Mouse (Mus musculus) megakaryocyte, embryonic 14.5 days (primary cell): ENCODE data around the gene Ankrd34a. TPM values are rescaled to one million over a fixed set of nuclear protein-coding genes. Genes with fewer than 3 reads are reported as not detected.

ENCODE experiments used
- H3K27me3 ChIP-seq: replicated peaks from 2 replicates; pipeline ENCODE3; 2012; ENCODE audit warnings: inconsistent platforms
- H3K36me3 ChIP-seq: replicated peaks from 2 replicates; pipeline ENCODE3; 2012; ENCODE audit warnings: low read length, inconsistent platforms, mixed read lengths
- H3K4me1 ChIP-seq: 2 replicates; pipeline ENCODE4 v1.6.1; 2012; ENCODE audit warnings: inconsistent platforms
- H3K4me3 ChIP-seq: replicated peaks from 2 replicates; pipeline ENCODE3; 2012; ENCODE audit warnings: moderate library complexity, mild to moderate bottlenecking, inconsistent platforms
- H3K9me3 ChIP-seq: 2 replicates; pipeline ENCODE4 v1.6.1; 2012; ENCODE audit warnings: inconsistent platforms
- FLI1 ChIP-seq: IDR thresholded peaks from 2 replicates; pipeline ENCODE4 v1.6.1; 2012; ENCODE audit warnings: low read length, inconsistent platforms, mixed read lengths
- GATA1 ChIP-seq: IDR thresholded peaks from 3 replicates; pipeline ENCODE4 v1.6.1; 2012; ENCODE audit warnings: mixed read lengths, low read length, inconsistent platforms, borderline replicate concordance
- polyA plus RNA-seq: library from polyadenylated mRNA; stranded (reverse); fragments of >175 nt; gene quantifications from 2 replicates; pipeline ENCODE4 v1.2.3, GENCODE M21; 2012; ENCODE audit warnings: low replicate concordance; ENCODE audit not compliant: insufficient read depth

Gene Ankrd34a
- polyA plus RNA-seq, 1 experiment = not detected

DNA sequence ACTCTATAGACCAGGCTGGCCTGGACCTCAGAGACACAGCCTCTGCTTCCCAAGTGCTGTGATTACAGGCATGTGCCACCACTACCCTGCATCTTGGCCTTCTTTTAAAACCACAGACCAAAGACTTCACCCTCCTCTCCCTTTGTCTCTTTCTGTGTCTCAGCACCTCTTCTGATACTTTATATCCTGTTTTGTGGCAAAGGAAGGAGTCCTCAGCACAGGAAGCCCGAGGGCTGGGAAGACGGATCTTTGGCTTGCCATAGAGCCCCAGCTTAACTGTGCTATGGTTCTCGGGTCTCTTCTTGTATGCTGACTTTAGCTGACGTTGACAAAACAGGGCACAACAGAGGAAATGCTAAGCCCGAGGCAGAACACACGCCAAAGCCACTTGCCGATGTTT, 25.8 kb upstream of the Ankrd34a start:
- peaks cover 8% of the 10 kb centered on the region for H3K27me3 ChIP-seq
- H3K9me3 ChIP-seq = peaks cover 4% of the 10 kb centered on the region; the same call in 1 of the 2 replicates
- no peaks in the 10 kb centered on the region for H3K36me3 ChIP-seq
- peak overlapping the region; percentile 14 for H3K4me3 ChIP-seq
- TF ChIP-seq FLI1 (no peak), GATA1 (no peak)
- H3K4me1 ChIP-seq = peaks cover 55% of the 10 kb centered on the region

DNA sequence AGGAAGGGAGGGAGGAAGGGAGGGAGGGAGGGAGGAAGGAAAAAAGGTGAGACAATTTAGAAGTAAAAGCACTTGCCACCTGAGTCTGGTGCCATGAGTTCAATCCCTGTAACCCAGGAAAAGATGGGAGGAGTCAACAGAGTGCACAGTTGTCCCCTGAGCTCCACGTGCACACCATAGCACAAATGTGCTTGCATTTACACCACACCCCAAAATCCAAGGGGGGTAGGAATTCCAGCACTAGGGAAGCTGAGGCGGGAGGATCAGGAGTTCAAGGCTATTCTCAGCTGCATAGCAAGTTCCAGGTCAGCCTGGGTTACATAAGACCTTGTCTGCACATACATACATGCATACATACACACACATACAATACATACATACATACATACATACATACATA, 25.1 kb upstream of the Ankrd34a start:
- peaks cover 8% of the 10 kb centered on the region for H3K27me3 ChIP-seq
- no peaks in the 10 kb centered on the region for H3K36me3 ChIP-seq
- TF ChIP-seq FLI1 = no peak
- TF ChIP-seq GATA1 = no peak
- H3K4me3 ChIP-seq = no peak overlapping the region
- peaks cover 3% of the 10 kb centered on the region; the same call in 1 of the 2 replicates for H3K9me3 ChIP-seq
- peaks cover 56% of the 10 kb centered on the region for H3K4me1 ChIP-seq

DNA sequence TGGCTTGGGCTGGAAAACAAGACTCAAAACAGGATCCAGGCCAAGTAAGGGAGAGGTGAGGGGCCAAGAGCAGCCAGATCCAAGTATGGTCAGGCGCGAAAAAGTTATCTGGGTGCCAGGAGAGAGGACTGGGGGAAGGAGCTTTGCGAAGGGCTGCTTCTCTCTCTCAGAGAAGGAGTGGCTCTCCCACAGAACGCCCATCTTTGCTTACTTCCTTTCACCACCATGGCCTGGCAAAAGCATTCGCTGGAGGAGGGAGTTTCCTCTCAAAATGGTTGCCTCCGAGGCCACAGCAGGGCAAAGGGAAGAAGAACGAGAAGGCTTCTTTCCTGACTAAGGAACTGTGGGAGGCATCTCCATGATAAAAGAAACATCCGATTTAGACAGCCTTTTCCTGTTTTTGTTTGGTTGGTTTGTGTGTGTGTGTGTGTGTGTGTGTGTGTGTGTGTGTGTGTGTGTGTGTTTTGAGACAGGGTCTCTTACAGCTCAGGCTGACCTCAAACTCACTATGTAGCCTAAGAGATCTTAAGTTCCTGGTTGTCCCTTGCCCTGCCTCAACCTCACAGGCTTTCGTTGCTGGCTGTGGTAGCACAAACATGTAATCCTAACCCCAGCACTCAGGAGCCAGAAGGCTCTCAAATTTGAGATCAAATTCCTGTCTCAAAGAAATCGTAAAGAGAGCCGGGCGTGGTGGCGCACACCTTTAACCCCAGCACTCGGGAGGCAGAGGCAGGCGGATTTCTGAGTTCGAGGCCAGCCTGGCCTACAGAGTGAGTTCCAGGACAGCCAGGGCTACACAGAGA, 24.3 kb upstream of the Ankrd34a start:
- Histone ChIP-seq H3K27me3 (peaks cover 8% of the 10 kb centered on the region), H3K4me3 (no peak overlapping the region), H3K36me3 (no peaks in the 10 kb centered on the region), H3K9me3 (no peaks in the 10 kb centered on the region), H3K4me1 (peaks cover 57% of the 10 kb centered on the region)
- TF ChIP-seq GATA1 (no peak), FLI1 (no peak)

DNA sequence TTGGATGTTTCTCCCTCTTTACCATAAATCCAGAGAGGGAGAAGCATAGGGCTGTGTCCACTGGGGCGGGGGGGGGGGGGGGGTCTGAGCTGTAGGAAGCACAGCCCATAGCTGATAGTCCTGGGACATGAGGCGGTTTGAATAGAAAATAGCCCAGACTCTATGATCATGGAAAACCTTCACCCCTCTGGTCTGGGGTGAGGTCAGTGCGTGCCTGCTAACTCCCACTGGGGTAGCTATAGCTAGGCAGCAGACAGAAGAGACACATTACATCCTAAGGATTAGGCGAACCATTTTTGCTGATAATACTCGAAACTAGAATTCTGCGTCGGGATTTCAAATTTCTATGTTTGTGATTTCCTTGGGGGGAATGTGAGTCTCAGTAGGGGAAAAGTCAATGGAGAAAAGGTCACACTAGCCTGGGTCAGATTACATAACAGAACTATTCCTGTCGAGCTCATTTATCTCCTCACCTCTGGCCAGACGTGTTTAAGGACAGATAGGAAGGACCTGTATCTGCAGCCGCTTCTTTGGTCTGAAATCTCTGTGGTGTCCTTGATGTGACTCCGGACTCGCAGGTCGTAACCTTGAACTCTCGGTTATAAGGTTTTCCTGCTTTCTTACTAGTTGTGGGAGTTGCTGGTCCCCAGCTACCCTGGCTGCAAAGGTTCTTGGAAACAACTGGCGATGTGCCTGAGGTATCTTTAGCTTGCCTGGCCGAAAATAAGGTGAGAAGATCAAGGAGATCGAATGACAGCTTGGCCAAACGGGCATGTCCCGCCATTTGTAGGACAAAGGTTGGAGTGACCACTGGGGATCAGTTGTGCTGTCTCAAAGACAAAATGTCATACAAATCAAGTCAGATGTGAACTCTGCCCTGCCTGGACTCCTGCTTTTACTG, 22.6 kb upstream of the Ankrd34a start:
- peaks cover 5% of the 10 kb centered on the region for H3K36me3 ChIP-seq
- no peaks in the 10 kb centered on the region for H3K9me3 ChIP-seq
- peaks cover 6% of the 10 kb centered on the region for H3K27me3 ChIP-seq
- peaks cover 66% of the 10 kb centered on the region for H3K4me1 ChIP-seq
- H3K4me3 ChIP-seq = no peak overlapping the region
- TF ChIP-seq GATA1 = no peak
- no peak for TF ChIP-seq FLI1

DNA sequence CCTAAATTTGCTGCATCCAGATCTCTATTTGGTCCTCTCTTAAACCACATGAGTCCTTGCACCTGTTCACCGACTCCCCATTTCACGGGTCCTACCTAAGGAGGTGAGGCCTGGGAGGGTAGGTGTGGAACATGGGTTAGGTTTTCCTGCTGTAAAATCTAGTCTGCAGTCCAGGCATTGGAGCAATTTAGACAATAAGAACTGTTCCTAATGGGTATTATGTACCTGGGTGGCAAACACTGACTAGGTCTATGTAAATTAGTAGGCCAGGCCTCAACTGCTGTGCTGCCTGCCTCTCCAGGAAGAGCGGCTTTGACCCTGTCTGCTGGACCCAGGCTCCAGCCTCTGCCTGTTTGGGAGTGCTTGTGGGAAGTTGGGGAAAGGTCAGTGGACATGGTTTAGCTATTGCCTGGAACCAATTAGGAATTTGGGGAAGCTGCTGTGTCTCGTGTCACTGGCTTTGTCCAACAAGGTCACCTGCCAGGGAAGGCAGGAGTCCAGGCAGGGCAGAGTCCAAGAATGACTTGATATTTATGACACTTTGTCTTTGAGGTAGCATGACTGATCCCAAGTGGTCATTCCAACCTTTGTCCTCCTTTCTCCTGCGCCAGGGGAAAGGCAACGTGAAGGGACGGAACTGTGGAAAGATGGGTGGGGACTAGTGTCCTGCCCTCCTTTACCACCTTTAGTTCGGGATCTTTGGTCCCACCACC, 21.0 kb upstream of the Ankrd34a start:
- Histone ChIP-seq H3K4me1 (peaks cover 71% of the 10 kb centered on the region), H3K4me3 (no peak overlapping the region), H3K9me3 (no peaks in the 10 kb centered on the region), H3K27me3 (no peaks in the 10 kb centered on the region), H3K36me3 (peaks cover 11% of the 10 kb centered on the region)
- no peak for TF ChIP-seq FLI1
- TF ChIP-seq GATA1 = no peak

GRCm38 (mm10) chr3:96576005-96576658, 20.3 kb upstream of the Ankrd34a start:
- H3K4me1 ChIP-seq = peaks cover 71% of the 10 kb centered on the region

GRCm38 (mm10) chr3:96576690-96577541, 19.5 kb upstream of the Ankrd34a start, which contains the start of gene Gm16253:
TSS of gene Gm16253 (plus strand) at chr3:96576984.
- TF ChIP-seq FLI1 (no peak), GATA1 (no peak)
- peaks cover 63% of the 10 kb centered on the region for H3K4me1 ChIP-seq

More at GRCm38 (mm10) chr3:96576005-96576658, 20.3 kb upstream of the Ankrd34a start:
- H3K27me3 ChIP-seq = no peaks in the 10 kb centered on the region
- H3K4me3 ChIP-seq = peak overlapping the region; percentile 84
- TF ChIP-seq FLI1 = no peak
- no peak for TF ChIP-seq GATA1
- H3K9me3 ChIP-seq = no peaks in the 10 kb centered on the region
- peaks cover 11% of the 10 kb centered on the region for H3K36me3 ChIP-seq

DNA sequence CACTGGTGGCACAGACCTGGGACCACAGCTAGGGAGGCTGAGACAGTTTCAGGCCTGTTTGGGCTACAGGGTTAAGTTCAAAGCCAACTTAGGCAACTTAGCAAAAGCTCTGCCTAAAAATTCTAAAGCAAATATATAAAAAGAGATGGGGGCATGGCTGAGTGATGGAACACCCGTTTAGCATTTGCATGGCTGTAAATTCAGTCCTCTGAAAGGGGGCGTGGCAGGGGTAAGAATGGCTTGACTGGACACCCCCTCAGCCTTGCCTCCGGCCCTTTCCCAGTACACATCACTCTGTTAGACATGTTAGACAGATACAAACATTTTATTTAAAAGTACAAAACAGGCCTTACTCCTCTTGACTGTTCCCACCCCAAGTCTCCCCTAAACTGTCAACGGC, 18.9 kb upstream of the Ankrd34a start:
- peak overlapping the region; percentile 84 for H3K4me3 ChIP-seq
- H3K4me1 ChIP-seq = peaks cover 58% of the 10 kb centered on the region
- TF ChIP-seq GATA1 (no peak), FLI1 (no peak)
- H3K27me3 ChIP-seq = no peaks in the 10 kb centered on the region
- H3K36me3 ChIP-seq = peaks cover 18% of the 10 kb centered on the region
- H3K9me3 ChIP-seq = no peaks in the 10 kb centered on the region

More at GRCm38 (mm10) chr3:96576690-96577541, 19.5 kb upstream of the Ankrd34a start, which contains the start of gene Gm16253:
- peaks cover 17% of the 10 kb centered on the region for H3K36me3 ChIP-seq
- no peaks in the 10 kb centered on the region for H3K9me3 ChIP-seq
- peak within 1 kb of the TSS; percentile 84 for H3K4me3 ChIP-seq
- H3K27me3 ChIP-seq = no peaks in the 10 kb centered on the region
